Mouse (Mus musculus) urinary bladder, postnatal 4 days (tissue): ENCODE measurements around the gene Gal.

Experiments used
- DNase-seq, 2 experiments: peaks; one replicate each; pipeline ENCODE4 v3.0.0; 2021 to 2022; ENCODE audit warnings: low spot score in 2 of 2

The Gal gene

GRCm38 (mm10) chr19:3414268-3414733, at the start of gene Gal:
TSS of gene Gal (minus strand) at chr19:3414544.
- DNase-seq = no peak

GRCm38 (mm10) chr19:3459986-3460385, 45.6 kb upstream of the Gal start:
- DNase-seq = no peak

- no peak for DNase-seq
Observed at GRCm38 (mm10) chr19:3458331-3459099, 44.2 kb upstream of the Gal start.

- no peak for DNase-seq
Observed at GRCm38 (mm10) chr19:3457700-3458099, 43.4 kb upstream of the Gal start.

GRCm38 (mm10) chr19:3451649-3452048, 37.3 kb upstream of the Gal start:
- no peak for DNase-seq

- DNase-seq = peak; percentile 41 to 68
Observed at GRCm38 (mm10) chr19:3451170-3451569, 36.8 kb upstream of the Gal start.

- DNase-seq = no peak
Observed at GRCm38 (mm10) chr19:3450714-3451113, 36.4 kb upstream of the Gal start.

GRCm38 (mm10) chr19:3449248-3449647, 34.9 kb upstream of the Gal start:
- DNase-seq = no peak

GRCm38 (mm10) chr19:3447348-3447747, 33.0 kb upstream of the Gal start:
- DNase-seq = no peak

- no peak for DNase-seq
Observed at GRCm38 (mm10) chr19:3441092-3441491, 26.7 kb upstream of the Gal start.

GRCm38 (mm10) chr19:3440667-3441066, 26.3 kb upstream of the Gal start:
- no peak for DNase-seq

- DNase-seq = no peak
Observed at GRCm38 (mm10) chr19:3437980-3438379, 23.6 kb upstream of the Gal start.

GRCm38 (mm10) chr19:3436840-3437239, 22.5 kb upstream of the Gal start:
- DNase-seq = no peak

GRCm38 (mm10) chr19:3435824-3436223, 21.5 kb upstream of the Gal start:
- no peak for DNase-seq

- DNase-seq = no peak
Observed at GRCm38 (mm10) chr19:3434641-3435040, 20.3 kb upstream of the Gal start.

GRCm38 (mm10) chr19:3434124-3434523, 19.8 kb upstream of the Gal start:
- no peak for DNase-seq

GRCm38 (mm10) chr19:3431969-3432368, 17.6 kb upstream of the Gal start:
- no peak for DNase-seq

GRCm38 (mm10) chr19:3431066-3431465, 16.7 kb upstream of the Gal start:
- no peak for DNase-seq

- no peak for DNase-seq
Observed at GRCm38 (mm10) chr19:3429156-3429816, 14.9 kb upstream of the Gal start.

GRCm38 (mm10) chr19:3428057-3428830, 13.9 kb upstream of the Gal start:
- no peak for DNase-seq

GRCm38 (mm10) chr19:3424214-3424613, 9.9 kb upstream of the Gal start:
- no peak for DNase-seq

GRCm38 (mm10) chr19:3422981-3423380, 8.6 kb upstream of the Gal start:
- DNase-seq = no peak
